Mouse (Mus musculus): ENCODE results near the gene Neu3.

The Neu3 gene

DNA sequence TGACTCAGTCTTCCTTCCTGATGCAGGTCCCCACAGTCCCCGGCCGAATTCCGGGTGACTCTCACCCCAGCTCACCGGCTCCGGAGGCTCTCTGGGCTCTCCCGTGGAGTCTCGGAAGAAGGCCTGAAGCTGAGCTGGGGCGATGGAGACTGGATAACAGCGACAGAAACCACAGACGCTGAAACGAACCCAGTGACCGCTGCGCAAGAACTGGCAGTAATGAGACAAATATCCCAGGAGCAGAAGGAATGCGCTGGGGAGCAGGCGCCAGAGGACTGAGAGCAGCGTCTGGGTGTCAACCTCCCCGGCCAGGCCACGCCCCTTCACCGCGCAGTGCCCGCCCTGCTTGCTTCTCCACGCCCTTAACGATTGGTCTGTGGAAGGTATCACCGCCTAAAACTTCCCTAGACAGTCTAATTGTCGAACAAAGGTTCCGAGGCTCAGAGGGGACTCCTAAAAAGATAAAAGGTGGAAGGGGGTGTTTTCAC is at the start of gene Neu3:
TSS of gene Neu3 (minus strand) at position 335 of the 488 bp plus-strand sequence.
- DNase-seq (ENCODE audit: low spot score): peak; percentile 89

DNA sequence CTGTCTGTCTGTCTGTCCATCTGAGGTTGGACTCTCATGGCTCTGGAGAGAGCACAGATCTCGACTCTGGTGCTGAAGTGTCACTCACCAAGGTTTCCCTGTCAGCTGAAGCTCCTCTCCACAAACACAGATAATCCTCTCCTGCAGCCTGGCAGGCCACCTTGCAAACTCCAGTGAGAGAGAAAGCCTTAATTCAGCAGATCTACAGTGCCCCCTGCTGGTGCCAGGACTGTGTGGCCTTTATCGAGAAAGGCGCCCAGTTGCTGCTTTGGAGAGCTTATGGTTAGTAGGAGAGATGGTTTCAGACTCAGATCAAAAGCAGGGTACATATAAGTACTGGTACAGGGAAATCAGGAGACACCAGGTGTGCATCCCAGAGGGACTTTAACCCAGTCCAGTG is 48.1 kb upstream of the Neu3 start:
- peak; percentile 66 for DNase-seq (ENCODE audit: low spot score)

- no peak for DNase-seq (ENCODE audit: low spot score)
Observed at GRCm38 (mm10) chr7:99875891-99876290, 47.7 kb upstream of the Neu3 start.

DNA sequence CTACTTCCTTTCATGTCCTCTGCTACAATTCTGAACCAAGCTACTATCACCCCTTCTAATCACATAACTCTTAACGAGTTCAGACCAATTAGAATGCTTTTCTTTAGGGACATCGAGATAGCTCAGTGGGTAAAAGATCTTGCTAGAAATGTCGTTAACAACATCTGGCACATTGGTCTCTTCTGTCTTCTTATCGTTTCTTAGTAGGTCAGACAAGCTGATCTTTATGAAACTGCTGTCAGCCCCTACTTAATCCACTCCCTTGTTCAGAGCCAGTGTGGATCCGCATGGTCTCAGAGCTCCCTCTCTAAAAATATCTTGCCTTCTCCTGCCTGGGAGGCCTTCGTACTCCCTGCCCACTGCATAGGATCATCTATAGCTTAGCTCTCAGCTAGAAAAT is 45.7 kb upstream of the Neu3 start:
- DNase-seq (ENCODE audit: low spot score): no peak

GRCm38 (mm10) chr7:99869296-99869695 is 41.1 kb upstream of the Neu3 start:
- DNase-seq (ENCODE audit: low spot score): no peak

GRCm38 (mm10) chr7:99865219-99865618 is 37.0 kb upstream of the Neu3 start:
- no peak for DNase-seq (ENCODE audit: low spot score)

- DNase-seq (ENCODE audit: low spot score): no peak
Observed at GRCm38 (mm10) chr7:99864241-99865028, 36.2 kb upstream of the Neu3 start.

- no peak for DNase-seq (ENCODE audit: low spot score)
Observed at GRCm38 (mm10) chr7:99863362-99863761, 35.1 kb upstream of the Neu3 start, which contains the start of gene Spcs2. Gene Spcs2 (minus strand): TSS chr7:99863462.

- DNase-seq (ENCODE audit: low spot score): peak; percentile 92
Observed at GRCm38 (mm10) chr7:99858813-99859585, 30.8 kb upstream of the Neu3 start, which contains the start of gene Xrra1. Gene Xrra1 (plus strand): TSS chr7:99859116.

DNA sequence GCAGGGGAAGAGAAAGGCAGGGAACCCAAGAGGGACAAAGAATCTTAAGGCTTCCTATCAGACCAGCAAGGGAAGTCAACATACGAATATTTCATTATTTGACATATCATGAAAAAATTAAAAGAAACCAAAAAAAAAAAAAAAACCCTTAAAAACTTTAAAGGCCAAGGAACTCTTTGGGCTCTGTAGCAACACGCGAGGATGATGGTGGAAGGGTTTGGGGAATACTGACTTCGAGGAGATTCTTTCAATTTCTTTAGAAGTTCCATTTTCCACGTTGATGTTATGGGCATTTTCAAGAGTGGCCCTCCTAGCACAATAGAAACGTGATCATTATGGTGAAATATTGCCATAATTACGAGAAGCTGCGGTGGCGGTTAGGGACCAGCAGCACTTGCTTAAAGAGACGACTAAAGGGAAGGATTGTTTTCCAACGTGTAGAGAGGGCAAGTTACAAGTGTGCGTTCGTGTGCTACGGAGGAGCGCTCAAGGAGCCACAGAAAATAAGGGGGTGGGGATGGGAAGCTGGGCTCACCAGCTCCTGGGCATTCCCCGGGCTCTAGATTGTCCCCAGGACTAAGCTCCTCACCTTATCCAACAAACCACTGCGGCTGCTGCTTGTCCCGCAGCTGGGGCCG is 30.1 kb upstream of the Neu3 start:
- no peak for DNase-seq (ENCODE audit: low spot score)

DNA sequence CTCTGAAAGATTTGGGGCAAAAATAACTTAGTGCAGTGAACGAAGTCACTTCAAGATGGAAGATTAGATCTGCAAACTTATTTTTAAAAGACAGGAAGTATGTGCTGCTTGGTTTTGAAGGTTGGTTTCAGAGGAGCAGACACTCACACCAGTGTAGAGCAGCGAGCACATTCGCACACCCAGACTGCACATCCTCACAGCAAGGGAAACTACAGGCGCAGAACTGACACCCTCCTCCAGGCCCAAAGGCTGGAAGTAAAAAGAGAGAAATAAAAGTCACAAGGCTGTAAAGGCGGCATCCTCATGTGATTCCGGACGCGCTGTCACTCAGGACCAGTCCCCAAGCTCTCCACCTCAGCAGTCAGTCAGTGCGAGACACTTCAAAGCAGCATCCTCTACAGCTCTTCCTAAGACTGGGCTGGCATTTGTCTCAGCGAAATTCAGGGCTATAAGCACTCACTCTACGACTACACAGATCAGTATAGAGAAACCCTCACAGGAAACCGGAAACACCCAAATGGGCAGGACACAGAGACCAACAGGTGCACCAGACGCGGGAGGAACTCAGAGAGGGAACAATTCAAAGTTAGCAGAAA is 28.1 kb upstream of the Neu3 start:
- no peak for DNase-seq (ENCODE audit: low spot score)

GRCm38 (mm10) chr7:99854311-99854710 is 26.1 kb upstream of the Neu3 start:
- no peak for DNase-seq (ENCODE audit: low spot score)

DNA sequence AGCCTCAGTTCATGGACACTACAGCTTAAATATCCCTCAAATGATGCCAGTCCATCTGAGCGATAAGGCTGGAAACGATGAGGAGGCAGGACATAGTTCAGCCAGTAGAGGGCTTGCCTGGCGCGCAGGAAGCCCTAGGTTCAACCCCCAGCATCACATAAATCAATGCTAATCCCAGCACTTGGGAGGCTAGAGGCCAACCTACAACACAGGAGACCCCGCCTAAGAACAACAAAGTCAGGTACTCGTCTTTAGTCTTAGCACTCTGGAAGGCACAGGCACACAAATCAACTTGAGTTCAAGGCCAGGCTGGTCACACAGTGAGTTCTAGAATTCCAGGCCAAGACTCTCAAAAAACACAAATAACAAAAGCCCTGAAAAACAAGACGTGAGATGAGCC is 25.1 kb upstream of the Neu3 start:
- DNase-seq (ENCODE audit: low spot score): no peak

DNA sequence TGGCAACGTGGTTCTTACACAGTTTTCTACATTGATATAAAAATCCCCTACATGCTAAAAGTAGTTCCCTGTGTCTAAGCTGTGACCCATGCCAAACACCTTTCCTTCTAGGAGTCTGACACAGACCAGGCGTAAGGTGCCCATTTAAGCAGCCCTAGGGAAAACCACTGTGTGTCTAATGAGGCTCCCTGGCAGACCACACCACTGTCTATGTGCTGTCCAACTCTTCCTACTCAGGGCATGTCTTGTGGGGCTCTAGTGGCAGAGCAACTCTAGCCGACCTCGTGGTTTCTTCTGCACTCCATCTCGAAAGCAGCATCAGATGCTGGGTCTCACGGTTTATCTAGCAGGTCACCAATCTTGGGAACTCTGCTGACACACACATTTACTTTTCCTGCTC is 23.4 kb upstream of the Neu3 start:
- no peak for DNase-seq (ENCODE audit: low spot score)

DNA sequence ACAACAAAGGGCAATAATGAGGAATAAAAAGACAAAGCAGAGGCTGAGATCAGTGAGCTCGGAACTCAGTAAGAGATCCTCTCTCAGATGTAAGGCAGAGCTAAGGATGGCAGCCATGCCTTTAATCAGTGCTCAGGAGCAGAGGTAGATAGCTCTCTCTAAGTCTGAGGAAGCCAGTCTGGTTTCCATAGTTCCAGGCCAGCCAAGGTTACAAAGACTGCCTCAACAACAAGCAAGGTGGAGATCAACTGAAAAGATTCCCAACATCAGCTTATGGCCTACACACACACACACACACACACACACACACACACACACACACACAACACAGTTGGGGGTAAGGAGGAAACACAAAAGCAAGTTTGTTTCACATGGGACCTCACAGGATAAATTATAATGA is 22.9 kb upstream of the Neu3 start:
- DNase-seq (ENCODE audit: low spot score): no peak

- no peak for DNase-seq (ENCODE audit: low spot score)
Observed at GRCm38 (mm10) chr7:99850534-99850933, 22.3 kb upstream of the Neu3 start.

GRCm38 (mm10) chr7:99845533-99846236 is 17.5 kb upstream of the Neu3 start:
- DNase-seq (ENCODE audit: low spot score): no peak

DNA sequence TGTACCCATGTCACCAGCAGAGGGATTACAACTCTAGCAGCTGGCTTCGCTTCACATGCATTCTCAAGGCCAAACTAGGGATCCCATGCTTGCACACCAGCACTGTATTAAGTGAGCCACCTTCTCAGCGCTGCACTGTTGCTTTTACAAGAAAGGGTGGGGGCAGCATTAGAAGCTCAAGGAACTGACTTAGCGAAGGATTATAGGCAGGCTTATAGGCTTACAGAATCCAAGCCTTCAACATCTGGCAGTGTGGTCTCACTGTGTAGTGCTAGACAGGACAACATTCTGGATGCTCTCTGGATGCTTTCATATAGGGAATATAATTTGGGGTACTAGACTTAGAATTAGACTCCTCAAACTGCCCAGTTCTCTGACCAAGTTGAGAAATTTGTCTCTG is 10.0 kb upstream of the Neu3 start:
- DNase-seq (ENCODE audit: low spot score): no peak

DNA sequence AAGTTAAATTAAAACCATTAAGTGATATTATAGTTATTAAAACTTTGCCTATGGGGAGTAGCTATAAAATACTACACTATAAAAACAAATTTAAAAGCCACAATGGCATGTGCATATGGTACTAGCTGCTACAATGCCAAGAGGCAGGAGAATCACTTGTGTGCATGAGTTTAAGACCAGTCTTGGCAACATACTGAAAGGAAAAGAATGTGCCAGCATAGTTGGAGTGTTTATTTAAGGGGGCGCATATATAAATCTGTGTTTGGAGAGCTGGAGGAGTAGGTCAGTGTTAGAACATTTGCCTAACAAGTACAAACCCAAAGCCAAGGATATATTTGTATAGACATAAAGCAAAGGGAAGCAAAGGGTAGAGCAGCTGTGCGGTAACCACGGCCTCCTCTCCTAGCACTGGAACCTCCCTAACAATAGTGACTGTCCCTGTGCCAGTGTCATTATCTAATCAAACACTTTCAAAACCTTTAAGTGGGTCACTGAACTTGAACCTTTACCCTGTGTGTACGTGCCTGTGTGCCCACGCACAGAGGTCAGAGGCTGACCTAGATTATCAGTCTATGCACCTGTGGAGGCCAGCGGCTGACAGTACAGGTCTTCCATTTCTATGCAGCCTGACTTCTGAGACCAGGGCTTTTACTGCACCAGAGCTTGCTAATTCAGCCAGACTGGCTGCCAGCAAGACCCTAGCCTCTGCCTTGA is 9.3 kb upstream of the Neu3 start:
- no peak for DNase-seq (ENCODE audit: low spot score)

GRCm38 (mm10) chr7:99836781-99837180 is 8.6 kb upstream of the Neu3 start:
- DNase-seq (ENCODE audit: low spot score): no peak

DNA sequence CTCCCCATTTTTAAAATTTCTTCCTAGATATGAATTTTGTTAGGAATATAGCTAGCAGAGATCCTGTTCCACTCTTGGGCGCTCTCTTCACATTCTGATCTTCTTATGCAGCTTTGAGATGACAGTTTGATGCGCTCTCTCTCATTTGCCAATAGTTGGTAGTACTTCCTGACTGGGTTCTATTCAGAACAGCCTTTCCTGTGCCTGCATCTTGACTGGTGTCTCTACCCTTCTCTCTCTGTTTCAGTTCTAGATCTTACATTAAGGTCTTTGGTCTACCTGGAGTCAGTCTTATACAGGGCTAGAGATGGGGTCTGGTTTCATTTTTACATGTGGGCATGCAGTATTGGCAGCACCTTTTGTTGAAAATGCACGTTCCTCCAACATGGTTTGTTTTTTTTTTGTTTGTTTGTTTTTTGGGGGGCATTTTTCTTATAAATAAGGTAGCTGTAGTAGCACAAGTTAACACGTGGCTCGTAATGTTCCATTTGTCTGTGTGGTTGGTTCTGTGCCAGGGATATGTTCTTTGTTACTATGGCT is 6.2 kb upstream of the Neu3 start:
- DNase-seq (ENCODE audit: low spot score): no peak

All from spleen, adult 12 weeks (tissue).